Mouse (Mus musculus) liver, postnatal 0 days (tissue): ENCODE data around the gene Tmem11.

Experiments used
- CTCF ChIP-seq: sonication (generic); IDR thresholded peaks from 2 replicates; pipeline ENCODE4 v1.5.1; 2016; ENCODE audit warnings: antibody characterized with exemption, low read depth
- EP300 ChIP-seq: IDR thresholded peaks from 2 replicates; pipeline ENCODE4 v1.6.1; 2016; ENCODE audit warnings: antibody characterized with exemption, low read depth, mild to moderate bottlenecking

GRCm38 (mm10) chr11:60879423-60879822, 351 bp upstream of the Tmem11 start:
- peak; percentile 89 for TF ChIP-seq CTCF
- TF ChIP-seq EP300 = no peak
